10 mouse cellular contexts compared by ENCODE assay signal in genomic region chr13:50958051-50958883, GRCm38 (mm10).
A peak's percentile ranks its signal among the peaks of the same experiment; 100 is the strongest.
DNase-seq lines count a peak whose midpoint lies in the region; ATAC-seq and TF ChIP-seq lines count a peak whose summit lies in the region.
"Had no signal": no experiment of that assay in that cellular context is flagged by ENCODE, and none has a peak within 500 bp of the region (broad histone marks: within the 10 kb centered on the region; RNA-seq: fewer than 3 reads in every experiment).

No protein-coding gene starts in this region.

- peak overlapping the region; percentile 30 for H3K4me3 ChIP-seq in heart, embryonic 12.5 days
- H3K4me3 ChIP-seq in E14TG2a.4 (replicated peaks; ENCODE audit: low read length) = peak overlapping the region; percentile 20; the same call in 1 of the 2 replicates
- H3K4me3 ChIP-seq in heart, embryonic 15.5 days = peak overlapping the region; percentile 42
- H3K4me3 ChIP-seq: hindbrain, embryonic 15.5 days had no signal

- DNase-seq in heart, postnatal 4 days = no peak
- DNase-seq in large intestine, adult 2 months (ENCODE audit: low read depth, low spot score) = peak; percentile 37
- DNase-seq in layer of hippocampus, adult 8-10 months (ENCODE audit: low spot score in 2 of 2) = no peak
- DNase-seq in left cerebral cortex, postnatal 4 days = no peak
- DNase-seq in cerebellum, adult 11 months = no peak

- 26% methylated on average over 20 of the region's 20 CpGs for WGBS in heart, embryonic 12.5 days
- 22% methylated on average over 20 of the region's 20 CpGs for WGBS in heart, embryonic 15.5 days
- 15% methylated on average over 20 of the region's 20 CpGs for WGBS in large intestine, adult 2 months

- intact Hi-C loops in left cerebral cortex, postnatal 4 days (cut with DNase I) = loop anchor here (5.0 to 10.0 kb wide), 3 partner anchors 147 to 659 kb away; partner anchors contain the start of gene Spin1

- no peaks in the 10 kb centered on the region for H3K36me3 ChIP-seq in heart, embryonic 12.5 days
- no peaks in the 10 kb centered on the region for H3K36me3 ChIP-seq in E14TG2a.4 (ENCODE audit: insufficient read depth, low read length)
- H3K36me3 ChIP-seq in heart, embryonic 15.5 days = no peaks in the 10 kb centered on the region
- H3K36me3 ChIP-seq: hindbrain, embryonic 15.5 days had no signal

- ATAC-seq in heart, embryonic 12.5 days (ENCODE audit: insufficient number of reproducible peaks, low FRiP score) = no peak
- no peak for ATAC-seq in heart, embryonic 15.5 days (replicated peaks; ENCODE audit: insufficient number of reproducible peaks, insufficient read depth, low FRiP score, low read depth)
- ATAC-seq: lung, postnatal 0 days had no signal

- peak overlapping the region; percentile 60 for H3K4me2 ChIP-seq in heart, embryonic 12.5 days
- peak overlapping the region; percentile 61 for H3K4me2 ChIP-seq in heart, embryonic 15.5 days
- H3K4me2 ChIP-seq: hindbrain, embryonic 15.5 days had no signal

- 0 out of 2 replicates have a peak, but pooled peaks cover 4% of the 10 kb centered on the region for H3K4me1 ChIP-seq in heart, embryonic 12.5 days (replicated peaks)
- H3K4me1 ChIP-seq in E14TG2a.4 (replicated peaks; ENCODE audit: low read depth, low read length) = peaks cover 12% of the 10 kb centered on the region
- no peaks in the 10 kb centered on the region for H3K4me1 ChIP-seq in heart, embryonic 15.5 days (replicated peaks)
- H3K4me1 ChIP-seq: hindbrain, embryonic 15.5 days had no signal

- H3K27ac ChIP-seq in heart, embryonic 12.5 days (ENCODE audit: poor library complexity, severe bottlenecking) = no peak overlapping the region
- H3K27ac ChIP-seq in heart, embryonic 15.5 days = no peak overlapping the region
- H3K27ac ChIP-seq: hindbrain, embryonic 15.5 days had no signal

- H3K9ac ChIP-seq in heart, embryonic 12.5 days = no peak overlapping the region; the same call in 1 of the 2 replicates
- peak overlapping the region; percentile 24; the same call in 1 of the 2 replicates for H3K9ac ChIP-seq in heart, embryonic 15.5 days
- H3K9ac ChIP-seq: hindbrain, embryonic 15.5 days had no signal

- no peak for TF ChIP-seq CTCF in E14TG2a.4 (conservative IDR thresholded peaks at IDR 0.05; ENCODE audit: low read length)

- no peaks in the 10 kb centered on the region for H3K9me3 ChIP-seq in heart, embryonic 12.5 days (replicated peaks)
- H3K9me3 ChIP-seq in E14TG2a.4 (ENCODE audit: low read length) = no peaks in the 10 kb centered on the region
- H3K9me3 ChIP-seq in heart, embryonic 15.5 days (replicated peaks) = no peaks in the 10 kb centered on the region
- H3K9me3 ChIP-seq: hindbrain, embryonic 15.5 days had no signal

- H3K27me3 ChIP-seq in heart, embryonic 12.5 days (replicated peaks) = no peaks in the 10 kb centered on the region
- peaks cover 7% of the 10 kb centered on the region; the same call in 1 of the 2 replicates for H3K27me3 ChIP-seq in E14TG2a.4 (ENCODE audit: insufficient read depth, low read length)
- no peaks in the 10 kb centered on the region for H3K27me3 ChIP-seq in heart, embryonic 15.5 days
- H3K27me3 ChIP-seq: hindbrain, embryonic 15.5 days had no signal
